Mouse (Mus musculus) MEL (cell line): ENCODE results near the gene Unc79.

Experiments
- MXI1 ChIP-seq: IDR thresholded peaks from 2 replicates; pipeline ENCODE4 v1.6.1; 2011; ENCODE audit warnings: mild to moderate bottlenecking, low read depth, low read length, improper control_type of control experiment
- RCOR1 ChIP-seq: IDR thresholded peaks from 2 replicates; pipeline ENCODE4 v1.6.1; 2012; ENCODE audit warnings: low read depth, mild to moderate bottlenecking, inconsistent platforms, low read length, improper control_type of control experiment
- UBTF ChIP-seq: IDR thresholded peaks from 2 replicates; pipeline ENCODE4 v1.6.1; 2012; ENCODE audit warnings: low read depth, mild to moderate bottlenecking, inconsistent platforms, low read length, improper control_type of control experiment, moderate library complexity, borderline replicate concordance; ENCODE audit not compliant: insufficient read depth

DNA sequence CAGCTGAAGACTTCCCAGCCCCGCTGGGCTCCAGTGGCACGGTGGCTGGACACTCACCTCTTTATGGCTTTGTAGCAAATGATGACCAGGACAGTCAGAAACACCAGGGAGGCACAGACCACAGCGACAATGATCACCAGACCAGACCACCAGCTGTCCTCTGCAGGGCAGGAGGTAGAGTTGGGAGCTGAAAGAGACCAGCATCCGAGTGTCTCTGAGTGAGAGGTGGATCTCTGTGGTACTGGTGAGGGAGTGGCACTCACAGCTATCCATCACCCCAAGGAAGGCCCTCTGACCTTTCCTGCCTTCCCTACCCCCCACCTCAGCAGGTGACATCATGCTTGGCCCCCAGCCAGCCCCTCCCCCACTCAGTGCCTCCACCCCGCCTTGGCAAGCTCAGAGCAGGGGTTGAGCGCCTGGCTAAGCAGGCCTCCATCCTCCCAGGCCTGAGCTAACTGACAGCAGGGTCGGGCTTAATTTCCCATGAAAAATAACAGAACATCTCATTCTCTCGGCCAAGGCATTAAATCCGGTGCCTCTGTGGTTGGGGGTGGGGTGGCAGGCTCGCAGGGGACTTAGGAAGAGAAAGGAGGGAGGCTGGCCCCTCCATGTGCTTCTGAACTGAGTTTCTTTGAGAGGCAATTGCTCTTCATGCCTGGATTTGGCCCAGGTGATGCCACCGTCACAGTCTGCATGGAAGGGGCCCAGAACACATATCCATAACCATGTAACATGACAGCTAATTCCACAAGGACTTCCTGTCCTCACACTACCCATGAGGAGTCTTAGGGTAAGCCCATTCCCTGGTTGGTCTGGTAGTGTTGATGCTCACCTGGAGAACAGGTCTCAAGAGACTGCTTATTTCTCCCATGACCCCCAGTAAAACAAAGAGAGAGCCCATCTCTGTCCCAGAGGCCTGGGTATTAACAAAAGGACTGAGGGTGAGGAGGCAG lies 254.2 kb downstream of the Unc79 start:
- no peak for TF ChIP-seq RCOR1
- no peak for TF ChIP-seq MXI1
- no peak for TF ChIP-seq UBTF
